Mouse (Mus musculus): ENCODE measurements around the gene Mmgt2.

The Mmgt2 gene

GRCm38 (mm10) chr11:62621586-62622283 is 26.7 kb upstream of the Mmgt2 start:
- no peak for DNase-seq (ENCODE audit: low spot score)

DNA sequence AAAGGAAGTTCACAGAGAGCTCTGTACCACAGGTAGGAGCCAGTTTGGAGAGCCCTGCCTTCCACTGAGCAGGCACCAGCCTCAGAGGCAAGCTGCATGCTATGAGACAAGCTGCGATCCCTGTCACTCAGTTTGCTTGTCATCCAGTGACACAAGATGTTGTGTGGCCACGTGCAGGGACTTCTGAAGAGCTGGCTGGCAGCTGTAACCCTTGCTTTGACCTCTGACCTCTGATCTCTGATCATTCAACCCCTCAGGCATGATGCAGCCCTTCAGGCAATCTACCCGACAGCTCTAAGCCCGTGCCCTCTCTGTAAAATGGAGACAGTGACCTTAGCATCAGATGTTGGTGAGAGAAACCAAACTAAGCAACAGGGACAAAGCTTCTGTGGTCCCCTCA is 25.6 kb upstream of the Mmgt2 start:
- no peak for DNase-seq (ENCODE audit: low spot score)

DNA sequence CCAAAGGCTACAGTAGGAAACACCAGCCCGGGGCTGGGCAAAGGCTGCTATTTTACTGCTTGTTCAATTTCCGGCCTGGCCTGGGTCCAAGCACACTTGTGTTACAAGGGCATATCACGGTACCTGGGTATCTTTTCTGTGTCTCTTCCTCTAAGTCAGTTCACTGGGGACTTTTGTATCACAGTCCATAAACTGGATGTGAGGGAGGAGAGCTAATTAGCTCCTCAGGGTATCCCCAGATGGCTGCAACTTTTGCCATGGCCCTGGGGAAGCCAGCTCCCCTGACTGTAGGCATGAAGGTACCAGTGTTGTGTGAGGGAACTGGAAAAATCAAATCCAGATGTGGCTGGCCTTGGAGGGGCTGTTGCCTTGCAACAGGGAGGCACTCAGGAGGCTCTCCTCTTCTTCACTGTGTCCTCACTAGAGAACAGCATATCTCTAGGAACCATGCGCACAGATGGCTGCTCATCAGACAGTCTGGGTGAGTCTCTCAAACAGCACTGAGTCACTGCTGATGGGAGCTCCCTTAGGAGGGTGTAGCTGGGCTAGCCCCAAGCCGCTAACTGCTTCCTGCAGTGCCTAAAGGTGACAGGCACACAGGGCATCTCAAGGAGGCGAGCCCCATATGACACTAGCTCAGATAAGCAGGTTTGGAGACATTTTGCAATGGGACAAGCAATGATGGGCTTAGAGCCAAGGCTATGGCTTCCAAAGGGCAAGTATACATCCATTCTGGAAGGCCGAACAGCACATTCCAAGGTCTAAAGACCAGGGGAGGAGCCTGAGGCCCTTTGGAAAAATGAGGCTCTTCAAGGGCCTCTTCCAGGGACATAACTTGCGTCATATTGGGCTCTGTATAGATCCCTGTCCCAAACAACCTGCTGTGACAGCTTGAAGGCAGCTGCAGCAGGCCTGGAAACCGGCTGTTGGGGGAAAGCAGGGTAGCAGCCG is 23.8 kb upstream of the Mmgt2 start:
- DNase-seq (ENCODE audit: low spot score) = no peak

DNA sequence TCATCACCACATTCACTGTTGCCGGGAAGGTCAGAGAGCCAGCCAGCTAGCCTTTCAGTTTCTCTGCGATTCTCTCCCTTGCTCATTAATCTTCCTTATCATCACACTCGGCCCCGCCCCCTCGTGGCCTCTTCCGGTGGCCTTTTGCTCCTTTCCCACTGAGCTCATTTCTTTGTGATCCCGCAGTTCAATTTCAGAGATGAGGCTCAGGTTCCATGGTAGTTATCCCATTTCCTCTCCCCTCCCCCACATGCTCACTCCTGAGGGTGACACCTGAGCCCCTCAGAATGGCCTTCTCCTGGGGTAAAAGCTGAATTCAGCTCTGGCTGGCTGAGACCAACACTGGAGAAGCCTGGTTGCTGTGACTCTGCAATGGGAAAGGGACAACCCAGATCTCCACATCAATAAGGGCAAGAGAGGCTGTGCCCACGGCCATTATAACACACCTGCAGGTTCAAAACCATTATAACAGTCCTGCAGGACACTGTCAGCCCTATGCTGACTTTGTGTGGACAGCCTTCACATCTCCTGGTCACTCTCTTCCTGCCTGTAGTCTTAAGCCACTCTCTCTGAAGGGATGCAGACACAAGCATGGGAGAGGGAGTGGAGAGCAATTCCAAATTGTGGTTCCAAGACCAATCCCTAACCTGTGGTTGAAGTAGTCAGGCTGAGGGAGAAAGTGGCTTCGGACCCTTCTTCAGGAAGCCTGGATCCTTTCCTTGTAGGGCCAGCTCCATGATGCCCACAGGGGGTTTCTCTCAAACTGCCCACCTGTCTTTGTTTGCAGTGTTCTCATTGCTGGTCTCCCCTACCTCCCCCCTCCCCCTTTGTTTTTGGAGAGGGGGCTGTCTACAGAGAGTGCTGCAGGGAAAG is 18.9 kb upstream of the Mmgt2 start:
- DNase-seq (ENCODE audit: low spot score) = no peak

DNA sequence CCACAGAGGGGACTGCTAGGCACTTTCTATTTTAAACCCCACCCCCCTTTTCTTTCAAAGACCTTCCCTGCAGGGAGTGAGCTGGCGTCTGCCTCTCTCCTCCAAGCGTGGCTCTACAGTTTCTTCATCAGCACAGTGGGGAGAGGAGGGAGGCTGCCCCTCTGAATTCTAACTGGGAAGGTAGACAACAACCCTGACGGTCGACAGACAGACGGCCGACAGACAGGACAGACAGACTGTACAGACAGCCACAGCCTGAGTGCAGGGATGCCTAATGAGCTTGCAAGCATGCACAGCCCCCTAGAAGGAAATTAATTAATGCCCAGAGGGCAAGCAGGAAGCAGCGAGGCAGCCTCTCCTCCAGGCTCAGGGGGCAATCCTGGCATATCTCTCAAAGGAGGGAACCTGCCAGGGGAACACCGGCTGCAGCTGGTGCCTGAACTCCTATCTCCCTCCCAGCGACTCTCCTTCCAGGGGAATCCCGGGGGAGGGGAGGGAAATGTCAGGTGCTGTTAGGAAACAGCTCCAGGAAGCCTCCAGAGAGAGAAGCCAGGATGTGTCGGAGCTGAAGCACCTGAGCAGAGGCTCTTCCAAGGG is 18.1 kb upstream of the Mmgt2 start:
- DNase-seq (ENCODE audit: low spot score) = no peak

DNA sequence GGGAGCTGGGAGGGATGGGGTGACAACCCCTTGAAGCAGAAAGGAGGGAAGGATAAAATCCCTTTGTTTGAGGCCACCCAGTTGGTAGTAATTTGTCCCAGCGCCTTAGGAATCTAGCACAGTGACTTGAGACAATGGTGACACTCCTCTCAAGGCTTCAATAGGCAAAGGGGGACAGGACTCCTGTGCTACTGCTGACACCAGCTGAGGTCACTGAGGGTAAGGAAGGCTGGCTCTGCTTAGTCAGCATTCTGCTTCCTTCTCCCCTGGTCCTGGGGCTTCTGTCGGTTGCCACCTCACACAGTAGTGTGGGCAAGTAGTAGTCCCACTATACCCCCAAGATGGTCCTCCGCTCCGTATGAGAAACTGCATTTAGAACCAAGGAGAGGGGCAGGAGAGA is 17.3 kb upstream of the Mmgt2 start:
- DNase-seq (ENCODE audit: low spot score) = no peak

DNA sequence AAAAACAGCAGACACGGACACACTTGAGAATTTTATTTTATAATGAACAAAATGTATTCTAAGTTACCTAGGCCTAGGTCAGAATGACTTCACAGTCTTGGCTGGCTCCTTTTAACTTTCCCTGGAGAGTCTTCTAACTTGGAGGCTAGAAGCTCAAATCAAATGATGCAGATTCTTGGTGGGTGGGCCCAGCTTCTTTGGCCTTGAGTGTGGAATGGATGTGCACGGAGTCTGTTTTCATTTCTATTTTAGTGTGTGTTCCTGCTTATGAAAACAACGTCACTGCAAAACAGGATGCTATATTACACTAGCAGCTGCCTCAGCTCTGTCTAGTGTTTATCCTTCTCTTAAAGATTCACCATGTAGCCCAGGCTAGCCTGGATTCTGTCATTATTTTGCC is 13.1 kb upstream of the Mmgt2 start:
- DNase-seq (ENCODE audit: low spot score) = peak; percentile 48

DNA sequence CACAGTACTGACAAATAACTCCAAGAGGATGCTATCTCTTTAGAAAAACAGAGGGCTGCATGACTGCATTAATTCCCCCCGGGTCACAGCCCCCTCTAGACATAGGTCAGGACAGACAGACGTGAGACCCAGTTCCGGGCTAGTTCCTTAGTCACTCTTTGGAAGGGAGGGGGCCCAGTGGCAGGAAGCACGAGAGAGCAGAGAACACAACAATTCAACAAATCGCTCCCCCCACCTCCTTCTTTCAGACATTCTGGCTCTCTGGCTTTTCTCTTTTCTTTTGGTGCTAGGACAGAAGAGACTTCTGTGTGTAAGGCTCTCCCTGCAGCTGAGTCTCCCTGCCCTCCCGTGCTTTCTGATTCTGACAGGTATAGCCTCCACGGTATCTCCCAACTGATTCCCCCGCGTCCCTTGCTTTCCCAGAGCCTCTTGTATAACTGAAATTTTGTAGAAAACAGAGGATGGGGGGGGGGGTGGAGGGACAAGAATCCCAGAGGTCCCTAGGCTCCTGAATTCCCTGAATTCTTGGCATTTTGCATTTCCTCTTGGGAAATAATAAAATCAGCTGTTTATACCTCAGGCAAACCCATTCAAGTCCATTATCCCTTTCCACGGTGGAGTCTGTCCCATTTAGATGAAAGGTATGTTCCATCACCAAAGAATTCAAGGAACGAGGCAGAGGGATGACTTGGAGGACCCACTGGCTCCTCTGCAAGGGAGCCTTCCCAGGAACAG is 12.2 kb upstream of the Mmgt2 start:
- DNase-seq (ENCODE audit: low spot score) = no peak

DNA sequence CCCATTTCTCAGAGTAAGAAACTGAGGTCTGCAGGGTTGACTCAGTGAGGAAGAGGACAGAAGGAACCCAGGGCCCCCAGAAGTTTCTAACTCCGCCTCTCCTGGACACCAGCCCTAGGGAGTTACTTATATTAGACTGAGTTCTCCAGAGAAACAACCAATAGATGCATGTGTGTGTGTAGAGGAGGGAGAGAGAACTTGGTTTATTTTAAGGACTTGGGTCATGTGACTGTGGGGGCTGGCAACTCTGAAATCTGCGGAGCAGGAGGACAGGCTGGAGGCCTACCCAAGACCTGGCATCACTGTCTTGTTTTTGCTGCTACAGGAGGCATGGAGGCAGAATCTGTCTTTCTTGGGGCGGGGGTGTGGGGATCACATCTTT is 11.6 kb upstream of the Mmgt2 start:
- DNase-seq (ENCODE audit: low spot score) = no peak

DNA sequence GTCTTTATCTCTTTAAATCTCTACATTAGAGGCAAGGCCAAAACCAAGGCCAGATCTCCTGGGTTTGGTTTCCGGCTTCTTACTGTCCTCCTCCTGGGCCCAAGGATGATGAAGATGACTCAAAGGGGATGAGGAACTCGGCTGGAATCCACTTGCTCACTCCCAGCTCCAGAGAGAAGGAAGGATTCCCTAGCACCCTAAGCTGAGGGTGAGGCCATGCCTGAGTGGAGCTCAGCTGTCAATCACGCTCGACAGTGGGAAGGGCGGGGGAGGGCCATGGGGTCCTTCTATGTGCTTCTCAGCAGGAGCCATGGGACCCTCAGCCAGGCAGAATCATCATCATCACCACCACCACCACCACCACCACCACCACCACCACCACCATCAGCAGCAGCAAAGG is 11.1 kb upstream of the Mmgt2 start:
- no peak for DNase-seq (ENCODE audit: low spot score)

- peak; percentile 46 for DNase-seq (ENCODE audit: low spot score)
Observed at GRCm38 (mm10) chr11:62637806-62638205, 10.7 kb upstream of the Mmgt2 start.

DNA sequence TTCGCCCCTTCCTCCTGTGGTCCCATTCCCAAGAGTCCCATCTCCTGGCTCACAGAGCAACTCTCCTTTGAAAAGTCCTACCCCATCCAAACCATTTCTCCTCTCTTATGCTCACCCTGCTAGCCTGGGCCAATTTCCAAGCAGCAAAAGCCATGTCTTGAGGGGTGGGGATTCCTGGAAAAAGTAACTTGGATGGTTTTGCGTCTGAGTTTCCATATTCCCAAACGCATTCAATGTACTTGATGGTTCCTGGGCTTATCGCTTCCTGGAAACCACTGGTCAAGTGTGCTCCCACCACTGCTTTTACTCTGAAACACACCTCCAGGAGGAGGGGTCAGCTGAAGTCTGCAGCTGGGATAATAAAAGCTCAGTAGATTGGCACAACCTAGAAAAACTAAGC is 10.1 kb upstream of the Mmgt2 start:
- DNase-seq (ENCODE audit: low spot score) = no peak

DNA sequence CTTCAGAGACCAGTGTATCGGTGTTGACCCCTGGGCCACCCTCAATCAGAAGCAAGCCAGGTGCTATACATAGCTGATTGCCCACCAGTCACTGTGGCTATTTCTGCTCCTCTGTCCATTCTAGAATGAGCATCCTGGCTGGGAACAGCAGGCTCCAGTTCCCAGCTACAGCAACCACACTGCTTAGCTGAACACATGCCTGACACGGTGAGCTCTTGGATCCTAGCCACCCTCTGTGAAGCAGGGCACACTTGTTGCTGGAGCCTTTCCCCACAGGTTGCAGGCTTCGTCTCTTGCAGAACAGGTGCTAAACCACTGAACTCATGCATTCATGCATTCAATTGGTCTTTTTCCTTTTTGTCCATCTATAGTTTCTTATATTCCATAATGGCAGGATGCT is 8.1 kb upstream of the Mmgt2 start:
- no peak for DNase-seq (ENCODE audit: low spot score)

- no peak for DNase-seq (ENCODE audit: low spot score)
Observed at GRCm38 (mm10) chr11:62642023-62642844, 6.2 kb upstream of the Mmgt2 start.

- peak; percentile 63 for DNase-seq (ENCODE audit: low spot score)
Observed at GRCm38 (mm10) chr11:62643011-62643631, 5.3 kb upstream of the Mmgt2 start.

- DNase-seq (ENCODE audit: low spot score) = no peak
Observed at GRCm38 (mm10) chr11:62643681-62644363, 4.6 kb upstream of the Mmgt2 start.

- no peak for DNase-seq (ENCODE audit: low spot score)
Observed at GRCm38 (mm10) chr11:62644602-62645336, 3.7 kb upstream of the Mmgt2 start.

DNA sequence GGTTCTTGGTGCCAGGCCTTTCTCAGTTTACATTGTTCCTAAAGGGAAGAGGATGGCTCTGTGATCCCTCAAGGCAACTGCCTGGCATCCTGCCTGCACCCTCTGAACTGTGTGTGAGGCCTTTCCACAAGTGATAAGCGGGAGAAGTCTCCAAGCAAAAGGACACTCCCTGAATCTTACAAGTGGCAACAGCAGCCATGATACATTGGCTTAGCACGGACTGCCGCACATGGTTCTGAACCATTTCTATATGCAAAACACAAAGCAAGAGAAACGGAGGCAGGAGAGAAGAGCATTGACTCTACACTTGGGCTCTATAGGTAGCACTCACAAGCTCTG is 3.2 kb upstream of the Mmgt2 start:
- DNase-seq (ENCODE audit: low spot score) = peak; percentile 81
